In genomic region chr6:12993772-12994171, GRCm38 (mm10) we compare ENCODE assay signal across 28 mouse cellular contexts.
"Had no signal": no experiment of that assay in that cellular context is flagged by ENCODE, and none has a peak within 500 bp of the region (broad histone marks: within the 10 kb centered on the region; RNA-seq: fewer than 3 reads in every experiment).

No protein-coding gene starts in this region.

- H3K36me3 ChIP-seq: heart, embryonic 10.5 days; heart, embryonic 12.5 days; hindbrain, embryonic 10.5 days; hindbrain, embryonic 12.5 days; kidney, embryonic 15.5 days; limb, embryonic 10.5 days; limb, embryonic 12.5 days; liver, embryonic 13.5 days; liver, embryonic 15.5 days had no signal

- H3K27me3 ChIP-seq: heart, embryonic 12.5 days; hindbrain, embryonic 12.5 days; kidney, embryonic 15.5 days; limb, embryonic 12.5 days; liver, embryonic 13.5 days; liver, embryonic 15.5 days had no signal

- H3K4me3 ChIP-seq: gastrocnemius, adult 2 months; heart, embryonic 10.5 days; heart, embryonic 12.5 days; hindbrain, embryonic 10.5 days; hindbrain, embryonic 12.5 days; kidney, embryonic 15.5 days; limb, embryonic 10.5 days; limb, embryonic 12.5 days; liver, embryonic 13.5 days; liver, embryonic 15.5 days had no signal

- H3K9me3 ChIP-seq: heart, embryonic 10.5 days; heart, embryonic 12.5 days; hindbrain, embryonic 10.5 days; hindbrain, embryonic 12.5 days; kidney, embryonic 15.5 days; limb, embryonic 10.5 days; limb, embryonic 12.5 days; liver, embryonic 13.5 days; liver, embryonic 15.5 days had no signal

- H3K4me1 ChIP-seq: heart, embryonic 10.5 days; heart, embryonic 12.5 days; hindbrain, embryonic 10.5 days; hindbrain, embryonic 12.5 days; kidney, embryonic 15.5 days; limb, embryonic 10.5 days; limb, embryonic 12.5 days; liver, embryonic 13.5 days; liver, embryonic 15.5 days had no signal

- ATAC-seq: hindbrain, embryonic 16.5 days; intestine, embryonic 16.5 days had no signal

- H3K9ac ChIP-seq: heart, embryonic 12.5 days; hindbrain, embryonic 12.5 days; hindbrain, embryonic 14.5 days; kidney, embryonic 15.5 days; limb, embryonic 12.5 days; liver, embryonic 13.5 days; liver, embryonic 15.5 days had no signal

- H3K4me2 ChIP-seq: heart, embryonic 12.5 days; hindbrain, embryonic 12.5 days; hindbrain, embryonic 14.5 days; kidney, embryonic 15.5 days; limb, embryonic 12.5 days; liver, embryonic 11.5 days; liver, embryonic 13.5 days; liver, embryonic 15.5 days had no signal

- H3K27ac ChIP-seq: gastrocnemius, adult 2 months; heart, embryonic 10.5 days; hindbrain, embryonic 10.5 days; hindbrain, embryonic 12.5 days; hindbrain, embryonic 14.5 days; kidney, embryonic 15.5 days; kidney, postnatal 0 days; limb, embryonic 10.5 days; limb, embryonic 12.5 days; liver, embryonic 13.5 days; liver, embryonic 15.5 days had no signal

- DNase-seq: gastrocnemius, adult 2 months; gastrocnemius, postnatal 10 days; gastrocnemius, postnatal 25 days; heart, adult 18-20 months; heart, postnatal 10 days; heart, postnatal 4 days; kidney, adult 11 months; kidney, adult 2 months; kidney, adult 9 months; kidney, postnatal 14 days; kidney, postnatal 36 days; layer of hippocampus, adult 9-11 months; layer of hippocampus, postnatal 36 days; liver; liver, embryonic 13.5 days had no signal
